Mouse (Mus musculus): ENCODE measurements around the gene Hmox1.

Gene Hmox1

DNA sequence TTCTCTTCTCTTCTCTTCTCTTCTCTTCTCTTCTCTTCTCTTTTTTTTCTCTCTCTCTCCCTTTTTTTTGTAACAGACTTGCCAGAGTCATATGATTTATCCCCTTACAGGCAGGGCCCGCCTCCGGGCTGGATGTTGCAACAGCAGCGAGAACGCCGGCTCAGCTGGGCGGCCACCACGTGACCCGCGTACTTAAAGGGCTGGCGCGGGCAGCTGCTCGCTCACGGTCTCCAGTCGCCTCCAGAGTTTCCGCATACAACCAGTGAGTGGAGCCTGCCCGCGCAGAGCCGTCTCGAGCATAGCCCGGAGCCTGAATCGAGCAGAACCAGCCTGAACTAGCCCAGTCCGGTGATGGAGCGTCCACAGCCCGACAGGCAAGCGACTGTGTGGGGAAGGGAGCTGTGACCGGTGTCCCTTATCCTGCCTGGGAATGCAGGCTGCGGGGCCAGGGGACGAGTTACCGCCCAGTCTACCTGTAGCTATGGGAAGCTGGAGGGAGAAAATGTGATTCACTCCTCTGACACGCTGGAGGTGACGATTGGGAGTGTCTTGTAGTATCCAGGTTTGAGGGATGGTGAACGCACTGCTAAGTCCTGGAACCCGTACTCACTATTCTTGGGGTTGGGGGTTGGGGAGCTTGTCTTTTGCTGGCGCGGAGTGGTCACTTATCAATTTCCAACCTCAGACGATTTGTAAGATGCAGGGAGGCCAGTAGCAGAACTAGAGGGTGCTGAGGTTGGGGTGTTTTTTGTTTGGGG is at the start of gene Hmox1:
Gene Hmox1, plus strand, starts transcription at position 223 of the 758 bp plus-strand sequence.
- DNase-seq (ENCODE audit: low spot score): peak; percentile 81

DNA sequence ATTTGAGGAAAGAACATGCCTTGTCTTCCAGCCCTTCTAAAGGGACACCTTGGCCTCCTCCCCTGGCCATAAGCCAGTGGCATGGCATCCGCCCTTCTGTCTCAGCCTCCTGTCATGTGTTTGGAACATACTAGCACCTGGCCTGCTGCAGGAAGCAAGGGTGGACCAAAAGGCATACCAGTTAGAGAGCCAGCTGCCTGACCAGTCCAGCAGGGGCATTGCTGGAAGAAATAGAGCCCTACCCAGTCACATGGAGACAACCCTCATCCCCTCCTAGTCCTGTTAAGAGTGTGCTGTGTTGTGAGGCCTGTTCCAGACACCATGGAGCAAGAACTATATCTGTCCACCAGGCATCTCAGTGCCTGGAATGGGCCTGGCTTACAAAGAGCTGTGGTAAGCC is 47.1 kb upstream of the Hmox1 start:
- no peak for DNase-seq (ENCODE audit: low spot score)

DNA sequence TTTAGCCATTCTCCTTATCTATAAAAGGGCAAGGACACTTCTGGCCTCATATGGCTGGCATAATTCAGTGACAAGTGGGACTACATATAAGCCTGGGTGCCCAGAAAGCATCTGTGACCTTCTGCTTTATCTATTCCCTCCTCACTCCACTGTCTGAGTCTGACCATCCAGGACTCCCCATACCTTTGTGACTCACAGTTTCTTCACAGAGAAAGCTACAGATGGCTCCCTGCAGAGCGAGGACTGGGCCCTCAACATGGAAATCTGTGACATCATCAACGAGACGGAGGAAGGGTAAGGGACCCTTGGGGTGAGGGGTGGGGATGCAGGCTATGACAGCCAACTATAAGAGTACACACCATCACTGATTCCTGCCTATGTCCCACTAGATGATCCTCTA is 45.6 kb upstream of the Hmox1 start:
- DNase-seq (ENCODE audit: low spot score): no peak

DNA sequence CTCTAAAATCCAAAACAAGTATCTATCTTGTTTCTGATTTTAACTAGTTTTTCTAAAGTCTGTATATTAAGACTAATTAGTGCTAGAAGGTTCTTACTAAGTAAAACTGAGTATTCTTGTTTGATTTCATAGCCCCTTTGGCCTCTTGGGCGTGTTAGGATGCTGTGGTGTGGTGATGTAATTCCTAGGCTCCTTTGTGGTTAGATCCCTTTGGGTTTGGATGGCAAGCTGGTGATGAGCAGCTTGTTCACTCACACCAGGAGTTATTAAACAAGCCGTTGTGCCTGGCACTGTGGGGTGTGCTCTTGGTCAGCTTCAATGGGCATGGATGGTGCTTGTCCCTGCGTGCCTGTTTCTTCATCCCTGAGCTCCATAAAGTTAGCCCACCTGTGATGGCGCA is 40.1 kb upstream of the Hmox1 start:
- DNase-seq (ENCODE audit: low spot score): no peak

DNA sequence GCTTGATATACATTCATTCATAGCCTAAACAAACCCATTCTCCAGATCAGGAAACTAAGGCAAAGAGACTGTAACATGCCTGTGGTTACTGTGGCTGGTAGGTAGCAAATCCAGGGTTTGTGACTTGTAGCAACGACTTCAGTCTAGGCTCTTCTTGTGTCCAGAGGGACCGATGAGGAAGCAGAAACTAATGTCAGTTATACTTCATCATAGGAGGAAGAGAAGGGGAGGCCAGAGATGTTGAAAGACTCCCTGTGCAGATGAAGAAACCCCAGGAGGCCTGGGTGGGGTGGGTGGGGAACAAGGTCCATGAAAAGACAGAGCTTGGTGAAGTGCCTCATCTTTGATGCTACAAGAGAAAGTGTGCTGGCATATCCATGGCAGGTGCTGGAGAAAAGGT is 37.7 kb upstream of the Hmox1 start:
- no peak for DNase-seq (ENCODE audit: low spot score)

DNA sequence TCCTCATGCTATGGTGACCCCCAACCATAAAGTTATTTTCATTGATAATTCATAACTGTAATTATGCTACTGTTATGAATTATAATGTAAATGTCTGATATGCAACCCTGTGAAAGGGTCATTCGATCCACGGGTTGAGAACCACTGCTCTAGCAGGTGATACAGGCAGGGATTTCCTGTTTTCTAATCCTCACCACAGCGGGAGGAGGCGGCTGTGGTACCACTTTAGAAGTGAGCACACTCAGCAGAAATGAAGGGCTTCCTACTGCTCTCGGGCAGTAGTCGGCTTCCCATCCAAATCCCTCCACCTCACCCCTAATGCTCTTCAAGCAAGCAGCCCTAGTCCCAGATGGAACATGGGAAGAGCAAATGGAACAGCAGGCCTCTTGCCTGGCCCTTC is 33.4 kb upstream of the Hmox1 start:
- no peak for DNase-seq (ENCODE audit: low spot score)

DNA sequence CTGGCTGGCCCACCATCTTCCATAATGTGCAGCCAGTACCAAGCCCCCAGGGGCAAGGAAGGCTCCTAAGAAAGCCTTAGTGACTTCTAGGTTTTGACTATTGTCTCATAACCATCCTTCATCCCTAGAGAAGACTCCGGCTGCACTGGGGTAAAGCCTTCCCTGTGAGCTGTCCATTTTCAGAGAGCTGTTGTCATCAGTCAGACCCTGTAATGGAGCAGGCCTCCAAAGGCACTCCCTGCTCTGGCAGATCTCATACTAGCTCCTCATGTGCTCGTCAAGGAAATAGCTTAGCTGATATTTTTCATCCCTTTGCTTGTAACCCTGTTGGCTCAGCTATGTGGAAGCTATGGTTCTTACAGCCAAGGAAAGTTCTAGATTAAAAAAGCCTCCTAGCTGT is 32.6 kb upstream of the Hmox1 start:
- no peak for DNase-seq (ENCODE audit: low spot score)

DNA sequence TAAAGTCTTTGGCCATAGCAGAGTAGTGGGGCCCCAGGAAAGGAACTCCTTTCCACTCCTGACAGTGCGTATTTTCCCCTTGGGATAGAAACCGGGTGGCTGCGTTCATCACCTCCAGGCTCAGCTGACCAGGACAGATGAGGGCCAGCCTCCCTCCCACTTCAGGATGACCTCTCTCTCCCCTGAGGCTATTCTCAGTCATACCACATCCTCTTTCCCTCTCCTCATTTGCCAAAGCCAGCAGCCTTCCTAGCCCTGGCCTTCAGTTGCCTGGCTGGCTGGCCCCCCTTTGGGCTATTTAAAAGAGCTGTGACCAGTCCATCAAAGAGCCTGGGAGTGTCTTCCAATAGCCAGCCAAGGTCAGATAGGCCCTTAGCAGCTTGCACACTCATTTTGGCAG is 30.1 kb upstream of the Hmox1 start:
- no peak for DNase-seq (ENCODE audit: low spot score)

DNA sequence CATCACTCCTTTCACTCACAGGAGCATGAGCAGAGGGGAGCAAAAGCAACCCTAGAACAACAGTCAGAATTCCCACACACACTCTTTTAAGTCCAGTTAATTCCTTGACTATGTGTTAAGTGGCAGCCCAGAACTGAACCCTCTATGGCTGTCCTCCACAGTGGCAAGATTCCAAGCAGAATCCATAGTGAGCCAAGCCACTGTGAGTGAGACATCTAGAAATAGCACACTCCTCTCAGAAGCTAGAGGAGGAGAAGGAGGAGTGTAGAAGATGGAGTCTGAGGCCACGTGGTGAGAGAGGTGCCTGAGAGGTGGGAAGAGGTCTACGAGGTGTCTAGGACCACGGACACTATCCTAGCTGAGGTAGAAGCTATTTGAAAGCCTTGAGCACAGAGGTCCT is 28.6 kb upstream of the Hmox1 start:
- no peak for DNase-seq (ENCODE audit: low spot score)

DNA sequence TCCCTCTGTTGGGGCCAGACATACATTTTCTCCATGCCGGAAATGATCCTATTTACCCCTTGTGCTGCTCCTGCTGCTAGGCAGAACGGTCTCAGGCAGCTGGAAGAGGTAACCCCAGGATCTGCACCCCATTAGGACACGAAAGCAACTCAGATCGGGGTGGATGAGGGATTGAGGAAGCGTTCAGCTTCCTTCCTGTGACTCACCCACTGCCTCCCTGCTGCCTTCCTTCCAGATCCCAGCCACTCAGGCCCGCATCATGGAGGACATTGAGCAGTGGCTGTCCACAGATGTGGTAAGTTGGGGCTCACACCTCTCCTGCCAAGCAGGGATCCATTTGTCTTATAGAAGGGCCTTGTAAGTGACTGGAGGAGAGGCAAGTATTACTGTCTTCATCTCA is 26.1 kb upstream of the Hmox1 start:
- DNase-seq (ENCODE audit: low spot score): no peak

DNA sequence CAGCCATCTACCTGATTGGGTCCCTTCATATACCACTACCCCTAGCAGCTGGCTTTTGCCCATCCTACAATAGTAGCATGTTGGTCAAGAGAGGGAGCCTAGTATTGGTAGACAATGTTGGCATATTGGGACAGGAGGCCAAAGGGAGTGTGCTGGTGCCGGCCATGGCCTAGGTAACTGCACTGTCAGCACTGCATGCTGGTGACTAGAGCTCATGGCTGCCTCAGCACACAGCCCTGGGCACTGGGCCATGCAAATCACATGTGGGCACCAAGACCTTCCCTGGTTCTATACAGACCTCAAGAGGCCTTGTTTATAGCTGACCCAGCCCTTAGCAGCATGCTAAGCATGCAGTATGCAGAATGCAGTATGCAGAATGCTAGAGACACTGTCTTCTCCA is 23.1 kb upstream of the Hmox1 start:
- DNase-seq (ENCODE audit: low spot score): no peak

DNA sequence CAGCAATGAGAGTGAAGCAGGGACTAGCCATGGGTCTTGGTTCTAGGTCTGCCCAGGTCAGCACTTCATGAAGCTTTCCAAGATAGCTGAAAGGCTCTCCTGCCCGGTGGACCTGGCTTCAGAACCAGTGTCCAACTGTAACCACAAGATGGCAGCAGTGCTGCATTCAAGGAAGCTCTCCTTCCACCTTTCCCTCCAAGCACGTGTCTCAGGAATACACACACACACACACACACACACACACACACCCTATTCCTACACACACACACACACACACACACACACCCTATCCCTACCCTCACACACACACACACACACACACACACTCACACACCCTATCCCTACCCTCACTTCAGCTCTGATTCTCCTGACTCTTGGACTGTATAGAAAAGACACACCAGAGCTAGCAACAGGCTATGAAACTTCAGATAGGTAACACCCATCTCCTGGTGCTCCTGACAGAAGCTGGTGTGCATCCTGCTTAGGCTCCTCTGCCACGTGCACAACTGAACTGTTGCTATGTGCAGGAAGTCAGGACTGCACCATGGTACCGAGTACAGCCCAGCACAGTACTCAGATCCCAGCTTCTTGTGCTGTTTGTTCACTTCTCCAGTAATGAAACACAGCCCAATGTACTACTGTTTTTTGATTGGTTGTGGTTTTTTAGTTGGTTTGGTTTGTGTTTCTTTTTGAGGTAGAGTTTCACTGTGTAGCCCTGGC is 21.6 kb upstream of the Hmox1 start:
- DNase-seq (ENCODE audit: low spot score): peak; percentile 40

DNA sequence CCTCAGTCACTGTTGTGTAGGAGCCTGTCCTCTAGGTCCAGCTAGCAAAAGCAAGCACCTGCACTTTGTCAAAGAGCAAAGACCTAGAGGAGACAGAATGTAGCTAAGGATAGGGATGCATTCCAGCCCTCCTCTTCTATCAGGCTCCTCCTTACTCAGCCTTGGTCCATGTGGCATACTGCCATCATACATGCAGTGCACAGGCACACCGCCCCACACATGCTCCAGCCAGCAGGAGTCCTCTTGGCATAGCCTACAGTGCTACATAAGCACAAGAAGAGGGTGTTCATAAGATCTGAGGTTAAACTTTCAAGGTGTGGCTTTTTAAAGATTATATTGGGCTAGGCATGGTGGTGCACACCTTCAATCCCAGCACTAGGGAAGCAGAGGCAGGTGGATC is 18.5 kb upstream of the Hmox1 start:
- no peak for DNase-seq (ENCODE audit: low spot score)

DNA sequence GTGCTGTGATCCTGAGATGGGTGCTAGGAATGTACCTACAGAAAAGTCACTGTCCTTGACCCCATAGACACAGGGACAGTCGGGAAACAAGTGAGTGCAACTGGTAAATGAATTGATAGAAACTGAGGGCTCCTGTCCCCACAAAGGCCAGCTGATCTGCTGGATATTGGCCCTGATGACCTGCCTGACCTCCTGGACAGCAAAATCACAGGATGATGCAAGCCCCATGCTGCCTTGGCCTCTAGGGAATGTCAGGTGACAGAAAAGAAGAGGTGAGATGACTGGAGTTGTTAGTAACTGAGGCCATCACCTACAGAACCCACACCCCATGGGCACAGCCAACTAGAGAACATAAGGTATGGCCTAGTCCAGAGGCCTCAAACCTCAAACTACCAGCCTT is 15.2 kb upstream of the Hmox1 start:
- DNase-seq (ENCODE audit: low spot score): no peak

DNA sequence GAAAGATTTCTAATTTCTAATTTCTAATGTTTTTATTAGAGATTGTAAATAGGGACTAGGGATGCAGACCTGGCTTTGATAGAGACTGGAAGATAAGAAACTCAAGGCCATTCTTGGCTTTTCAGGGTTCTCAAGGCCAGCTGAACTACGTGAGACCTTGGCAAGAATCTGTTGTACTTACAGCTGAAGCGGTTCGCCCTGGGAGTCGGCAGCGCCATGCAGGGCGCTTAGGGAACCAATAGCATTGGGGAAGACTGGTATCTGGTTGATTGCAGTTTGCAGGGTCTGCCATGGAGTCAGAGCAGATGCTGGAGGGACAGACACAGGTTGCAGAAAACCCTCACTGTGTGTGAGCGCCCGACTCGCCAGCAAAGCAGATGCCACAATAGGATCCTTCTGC is 14.6 kb upstream of the Hmox1 start:
- no peak for DNase-seq (ENCODE audit: low spot score)

DNA sequence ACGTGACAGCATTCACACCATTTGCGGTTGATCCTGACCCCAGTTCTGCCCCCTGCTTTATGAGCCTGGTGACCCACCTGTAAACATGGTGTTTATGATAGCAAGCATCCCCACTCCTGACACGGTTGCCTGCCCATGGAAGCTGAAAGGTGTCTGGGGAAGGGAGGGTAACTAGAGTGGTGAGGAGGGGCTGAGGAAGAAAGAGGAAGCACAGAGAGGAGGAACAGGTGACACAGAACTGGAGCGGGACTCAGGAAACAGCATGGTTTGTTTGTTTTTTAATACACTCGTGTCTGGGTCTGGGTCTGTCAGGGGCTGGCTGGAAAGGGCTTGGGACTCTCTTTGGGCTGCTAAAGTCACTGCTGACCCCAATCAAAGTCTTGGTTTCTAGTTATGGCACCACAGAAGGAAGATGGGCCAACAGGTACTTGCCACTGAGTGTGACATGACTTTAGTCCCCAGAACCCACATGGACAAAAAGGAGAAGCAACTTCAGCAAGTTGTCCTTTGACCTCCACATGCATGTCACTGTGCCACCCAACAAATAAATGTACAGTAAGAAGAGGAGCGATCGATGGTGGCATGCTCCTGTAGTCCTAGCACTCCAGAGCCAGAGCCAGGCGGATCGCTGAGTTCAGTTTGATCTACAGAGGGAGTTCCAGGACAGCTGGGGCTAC is 11.9 kb upstream of the Hmox1 start:
- no peak for DNase-seq (ENCODE audit: low spot score)

DNA sequence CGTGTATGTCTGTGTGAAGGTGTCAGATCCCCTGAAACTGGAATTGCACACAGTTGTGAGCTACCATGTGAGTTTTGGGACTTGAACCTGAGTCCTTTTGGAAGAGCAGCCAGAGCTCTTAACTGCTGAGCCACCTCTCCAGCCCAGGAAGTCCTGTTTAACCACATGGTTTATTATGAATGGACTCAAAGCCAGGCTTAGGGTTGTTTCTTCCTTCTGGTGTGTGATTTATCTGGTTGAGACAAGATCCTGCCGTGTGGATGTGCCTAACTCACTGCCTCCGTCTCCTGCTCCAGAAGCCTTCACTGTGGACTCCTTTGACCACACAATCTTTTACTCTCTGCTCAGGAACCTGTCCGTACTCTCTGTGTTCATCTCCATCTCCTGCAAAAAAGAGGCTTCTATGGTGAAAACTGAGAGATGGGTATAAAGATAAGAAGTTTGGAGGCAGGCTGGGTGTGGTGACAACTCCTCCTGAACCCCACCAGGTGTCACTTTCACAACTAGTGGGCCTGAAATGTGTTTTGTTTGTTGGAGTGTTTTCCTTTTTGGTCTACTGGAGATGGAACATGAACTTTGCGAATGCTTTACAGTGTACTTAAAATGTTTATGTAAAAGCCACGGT is 11.1 kb upstream of the Hmox1 start:
- no peak for DNase-seq (ENCODE audit: low spot score)

DNA sequence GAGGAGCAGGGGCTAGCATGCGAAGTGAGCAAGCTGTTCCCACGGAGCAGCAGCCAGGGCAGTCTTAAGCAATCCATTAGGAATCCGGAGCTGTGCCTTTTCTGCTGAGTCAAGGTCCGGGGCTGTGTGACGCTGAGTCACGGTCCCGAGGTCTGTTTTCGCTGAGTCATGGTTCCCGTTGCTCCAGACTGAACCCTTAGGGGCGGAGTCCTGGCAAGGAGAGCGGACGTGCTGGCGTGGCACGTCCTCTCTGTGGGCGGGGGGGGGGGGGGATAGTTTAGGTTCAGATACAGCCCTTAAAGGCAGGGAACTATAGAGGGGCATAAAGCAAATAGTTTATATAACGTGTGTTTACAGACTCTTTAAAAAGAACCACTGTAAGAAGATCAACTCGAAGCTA is 9.6 kb upstream of the Hmox1 start:
- DNase-seq (ENCODE audit: low spot score): peak; percentile 71

DNA sequence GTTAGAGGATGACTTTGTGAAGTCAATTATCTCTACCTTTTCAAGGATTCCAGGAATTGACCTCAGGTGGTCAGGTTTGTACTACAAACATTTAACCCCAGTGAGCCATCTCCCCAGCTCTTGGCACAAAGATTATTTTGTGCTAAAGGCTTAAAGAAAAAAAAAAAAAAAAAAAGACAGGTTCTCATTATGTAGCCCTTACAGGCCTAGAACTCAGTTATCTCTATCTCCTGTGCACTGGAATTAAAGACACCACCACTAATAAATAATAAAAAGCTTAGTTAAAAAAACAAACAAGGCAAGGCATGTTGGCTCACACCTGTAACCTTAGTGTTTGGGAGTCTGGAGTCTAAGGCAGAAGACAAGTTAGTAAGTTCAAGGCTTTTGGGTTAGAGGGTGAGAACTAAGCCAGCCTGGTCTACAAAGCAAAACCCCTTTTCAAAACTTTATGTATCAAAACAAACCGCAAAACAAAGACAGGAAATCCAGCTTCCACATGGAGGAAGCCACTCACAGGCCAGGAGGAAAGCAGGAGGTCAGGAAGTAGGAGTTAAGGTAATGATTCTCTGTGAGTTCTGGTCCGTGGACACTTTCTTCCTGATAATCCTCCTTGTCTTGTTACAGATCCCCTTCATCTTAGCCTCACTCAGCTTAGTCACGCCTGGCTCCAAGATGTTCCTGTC is 8.9 kb upstream of the Hmox1 start:
- DNase-seq (ENCODE audit: low spot score): no peak

DNA sequence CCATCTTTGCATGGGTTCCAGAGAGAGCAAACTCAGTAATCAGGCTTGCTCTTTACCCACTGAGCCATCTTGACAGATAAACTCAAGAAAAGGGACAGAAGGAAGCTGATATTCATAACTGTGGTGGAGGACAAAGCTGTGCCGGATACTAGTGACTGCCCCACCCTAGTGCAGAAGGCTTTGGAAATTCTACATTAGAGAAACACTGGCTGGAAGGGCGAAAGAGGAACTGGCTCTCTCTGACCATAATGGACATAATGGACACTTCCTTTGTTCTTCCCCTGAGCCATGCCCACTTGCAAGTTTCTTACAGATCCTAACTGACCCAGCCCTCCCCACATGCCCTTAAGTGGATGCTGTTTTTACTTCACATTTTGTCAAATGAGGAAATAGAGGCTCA is 7.4 kb upstream of the Hmox1 start:
- no peak for DNase-seq (ENCODE audit: low spot score)

DNA sequence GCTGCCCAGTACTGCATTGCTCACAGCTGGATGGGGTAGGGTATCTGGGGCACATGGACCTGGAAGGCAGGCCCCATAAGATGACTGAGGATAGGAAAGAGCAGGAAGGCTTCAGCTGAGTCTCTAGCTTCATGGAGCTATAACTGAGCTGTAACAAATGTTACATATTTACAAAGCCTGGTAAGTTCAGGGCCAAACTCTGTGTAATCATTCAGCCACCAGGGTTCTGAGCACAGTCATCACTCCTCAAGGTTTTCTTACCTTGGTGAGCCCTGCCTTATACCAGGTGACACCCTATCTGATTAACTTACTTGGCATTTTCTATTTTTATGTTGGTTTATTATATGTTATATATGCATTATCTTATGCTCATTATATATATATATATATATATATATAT is 6.3 kb upstream of the Hmox1 start:
- DNase-seq (ENCODE audit: low spot score): no peak
